Mouse (Mus musculus): ENCODE data around the gene Mmp8. TPM values are rescaled to one million over a fixed set of nuclear protein-coding genes. Genes with fewer than 3 reads are reported as not detected.

Mmp8 gene
- polyA plus RNA-seq, 1 experiment from 2014 or later, result not detected

- no peak overlapping the region for H3K27ac ChIP-seq (replicated peaks)
- no peak for DNase-seq (ENCODE audit: low spot score)
Measured at GRCm38 (mm10) chr9:7567376-7567775, 9.1 kb downstream of the Mmp8 start.

GRCm38 (mm10) chr9:7567923-7568322, 9.7 kb downstream of the Mmp8 start:
- DNase-seq (ENCODE audit: low spot score), result no peak
- no peaks in the 10 kb centered on the region for H3K27me3 ChIP-seq (ENCODE audit: low read depth, poor library complexity, severe bottlenecking)
- no peaks in the 10 kb centered on the region for H3K4me1 ChIP-seq
- no peak overlapping the region for H3K27ac ChIP-seq (replicated peaks)
- H3K9me3 ChIP-seq (replicated peaks), result no peaks in the 10 kb centered on the region
- 78% methylated on average over 2 of the region's 2 CpGs for WGBS
- H3K36me3 ChIP-seq, result no peaks in the 10 kb centered on the region
- no peak overlapping the region for H3K4me3 ChIP-seq

More at GRCm38 (mm10) chr9:7567376-7567775, 9.1 kb downstream of the Mmp8 start:
- no peak overlapping the region for H3K4me3 ChIP-seq
- no peaks in the 10 kb centered on the region for H3K27me3 ChIP-seq (ENCODE audit: low read depth, poor library complexity, severe bottlenecking)
- 73% methylated on average over 7 of the region's 7 CpGs for WGBS
- H3K9me3 ChIP-seq (replicated peaks), result no peaks in the 10 kb centered on the region
- H3K4me1 ChIP-seq, result no peaks in the 10 kb centered on the region
- no peaks in the 10 kb centered on the region for H3K36me3 ChIP-seq

- Histone ChIP-seq H3K4me3 (no peak overlapping the region), H3K27me3 (ENCODE audit: low read depth, poor library complexity, severe bottlenecking) (no peaks in the 10 kb centered on the region), H3K27ac (replicated peaks) (no peak overlapping the region), H3K4me1 (no peaks in the 10 kb centered on the region), H3K36me3 (no peaks in the 10 kb centered on the region), H3K9me3 (replicated peaks) (no peaks in the 10 kb centered on the region)
- WGBS, result 96% methylated on average over 1 of the region's 1 CpGs
- no peak for DNase-seq (ENCODE audit: low spot score)
Measured at GRCm38 (mm10) chr9:7570485-7570884, 12.2 kb downstream of the Mmp8 start.

GRCm38 (mm10) chr9:7571162-7571561, 12.9 kb downstream of the Mmp8 start, which contains the start of gene Mmp27:
Gene Mmp27 (plus strand): TSS chr9:7571396.
- Histone ChIP-seq H3K9me3 (replicated peaks) (no peaks in the 10 kb centered on the region), H3K27ac (replicated peaks) (no peak within 1 kb of the TSS), H3K4me1 (no peaks in the 10 kb centered on the region), H3K27me3 (ENCODE audit: low read depth, poor library complexity, severe bottlenecking) (no peaks in the 10 kb centered on the region), H3K36me3 (no peaks in the 10 kb centered on the region), H3K4me3 (no peak within 1 kb of the TSS)
- 83% methylated on average over 4 of the region's 4 CpGs for WGBS
- DNase-seq (ENCODE audit: low spot score), result no peak

GRCm38 (mm10) chr9:7572188-7572587, 13.9 kb downstream of the Mmp8 start:
- H3K4me1 ChIP-seq, result no peaks in the 10 kb centered on the region
- H3K36me3 ChIP-seq, result no peaks in the 10 kb centered on the region
- H3K27me3 ChIP-seq (ENCODE audit: low read depth, poor library complexity, severe bottlenecking), result no peaks in the 10 kb centered on the region
- 90% methylated on average over 7 of the region's 7 CpGs for whole genome bisulfite sequencing
- no peak overlapping the region for H3K4me3 ChIP-seq
- H3K27ac ChIP-seq (replicated peaks), result no peak overlapping the region
- H3K9me3 ChIP-seq (replicated peaks), result no peaks in the 10 kb centered on the region
- DNase-seq (ENCODE audit: low spot score), result no peak

- Histone ChIP-seq H3K4me3 (no peak overlapping the region), H3K9me3 (replicated peaks) (no peaks in the 10 kb centered on the region), H3K36me3 (no peaks in the 10 kb centered on the region), H3K27ac (replicated peaks) (no peak overlapping the region), H3K4me1 (no peaks in the 10 kb centered on the region), H3K27me3 (ENCODE audit: low read depth, poor library complexity, severe bottlenecking) (no peaks in the 10 kb centered on the region)
- no peak for DNase-seq (ENCODE audit: low spot score)
- 86% methylated on average over 2 of the region's 2 CpGs for WGBS
Measured at GRCm38 (mm10) chr9:7572663-7573308, 14.5 kb downstream of the Mmp8 start.

- Histone ChIP-seq H3K9me3 (replicated peaks) (no peaks in the 10 kb centered on the region), H3K27me3 (ENCODE audit: low read depth, poor library complexity, severe bottlenecking) (no peaks in the 10 kb centered on the region), H3K27ac (replicated peaks) (no peak overlapping the region), H3K4me3 (no peak overlapping the region), H3K4me1 (no peaks in the 10 kb centered on the region), H3K36me3 (no peaks in the 10 kb centered on the region)
- DNase-seq (ENCODE audit: low spot score), result no peak
- 78% methylated on average over 3 of the region's 3 CpGs for WGBS
Measured at GRCm38 (mm10) chr9:7575526-7575925, 17.3 kb downstream of the Mmp8 start.

GRCm38 (mm10) chr9:7577371-7577770, 19.1 kb downstream of the Mmp8 start:
- H3K9me3 ChIP-seq (replicated peaks), result no peaks in the 10 kb centered on the region
- H3K36me3 ChIP-seq, result no peaks in the 10 kb centered on the region
- DNase-seq (ENCODE audit: low spot score), result no peak
- H3K27ac ChIP-seq (replicated peaks), result no peak overlapping the region
- no peak overlapping the region for H3K4me3 ChIP-seq
- H3K27me3 ChIP-seq (ENCODE audit: low read depth, poor library complexity, severe bottlenecking), result no peaks in the 10 kb centered on the region
- no peaks in the 10 kb centered on the region for H3K4me1 ChIP-seq
- 95% methylated on average over 2 of the region's 2 CpGs for WGBS

GRCm38 (mm10) chr9:7590063-7590462, 31.8 kb downstream of the Mmp8 start:
- Histone ChIP-seq H3K27ac (replicated peaks) (no peak overlapping the region), H3K27me3 (ENCODE audit: low read depth, poor library complexity, severe bottlenecking) (no peaks in the 10 kb centered on the region), H3K9me3 (replicated peaks) (no peaks in the 10 kb centered on the region), H3K4me1 (peaks cover 3% of the 10 kb centered on the region; the same call in 1 of the 2 replicates), H3K36me3 (no peaks in the 10 kb centered on the region), H3K4me3 (no peak overlapping the region)
- 77% methylated on average over 8 of the region's 8 CpGs for WGBS
- DNase-seq (ENCODE audit: low spot score), result no peak

GRCm38 (mm10) chr9:7593272-7593812, 35.1 kb downstream of the Mmp8 start:
- WGBS, result 92% methylated on average over 3 of the region's 3 CpGs
- no peaks in the 10 kb centered on the region for H3K9me3 ChIP-seq (replicated peaks)
- DNase-seq (ENCODE audit: low spot score), result no peak
- H3K4me1 ChIP-seq, result peaks cover 4% of the 10 kb centered on the region; the same call in 1 of the 2 replicates
- no peak overlapping the region for H3K27ac ChIP-seq (replicated peaks)
- no peaks in the 10 kb centered on the region for H3K36me3 ChIP-seq
- no peaks in the 10 kb centered on the region for H3K27me3 ChIP-seq (ENCODE audit: low read depth, poor library complexity, severe bottlenecking)
- H3K4me3 ChIP-seq, result no peak overlapping the region

- no peak overlapping the region; the same call in 1 of the 2 replicates for H3K27ac ChIP-seq (replicated peaks)
Measured at GRCm38 (mm10) chr9:7594816-7595540, 36.7 kb downstream of the Mmp8 start.

GRCm38 (mm10) chr9:7602982-7603742, 44.9 kb downstream of the Mmp8 start:
- DNase-seq (ENCODE audit: low spot score), result peak; percentile 64
- H3K27me3 ChIP-seq (ENCODE audit: low read depth, poor library complexity, severe bottlenecking), result no peaks in the 10 kb centered on the region
- WGBS, result 7% methylated on average over 3 of the region's 3 CpGs
- no peaks in the 10 kb centered on the region for H3K9me3 ChIP-seq (replicated peaks)
- no peak overlapping the region for H3K4me3 ChIP-seq
- no peak overlapping the region for H3K27ac ChIP-seq (replicated peaks)
- no peaks in the 10 kb centered on the region for H3K4me1 ChIP-seq
- H3K36me3 ChIP-seq, result no peaks in the 10 kb centered on the region

More at GRCm38 (mm10) chr9:7594816-7595540, 36.7 kb downstream of the Mmp8 start:
- Histone ChIP-seq H3K9me3 (replicated peaks) (no peaks in the 10 kb centered on the region), H3K4me3 (peak overlapping the region; percentile 35; the same call in 1 of the 2 replicates), H3K36me3 (no peaks in the 10 kb centered on the region), H3K4me1 (peaks cover 4% of the 10 kb centered on the region; the same call in 1 of the 2 replicates), H3K27me3 (ENCODE audit: low read depth, poor library complexity, severe bottlenecking) (no peaks in the 10 kb centered on the region)
- WGBS, result 15% methylated on average over 6 of the region's 6 CpGs
- DNase-seq (ENCODE audit: low spot score), result peak; percentile 70
